ENCODE assay signal across 11 mouse cellular contexts in genomic region chr4:100283171-100283880, GRCm38 (mm10).
"Had no signal": no experiment of that assay in that cellular context is flagged by ENCODE, and none has a peak within 500 bp of the region (broad histone marks: within the 10 kb centered on the region; RNA-seq: fewer than 3 reads in every experiment).

No protein-coding gene starts in this region.

- H3K27ac ChIP-seq: layer of hippocampus, adult 2 months; limb, embryonic 12.5 days; liver, embryonic 13.5 days; midbrain, embryonic 13.5 days had no signal

- H3K9ac ChIP-seq: limb, embryonic 12.5 days; liver, embryonic 13.5 days; liver, postnatal 0 days; midbrain, embryonic 13.5 days had no signal

- H3K36me3 ChIP-seq: limb, embryonic 12.5 days; liver, embryonic 13.5 days; midbrain, embryonic 13.5 days had no signal

- H3K4me3 ChIP-seq: layer of hippocampus, adult 2 months; limb, embryonic 12.5 days; liver, embryonic 13.5 days; midbrain, embryonic 13.5 days had no signal

- H3K27me3 ChIP-seq: limb, embryonic 12.5 days; liver, embryonic 13.5 days; midbrain, embryonic 13.5 days had no signal

- DNase-seq: kidney, adult 8-10 months; kidney, postnatal 4 days; liver; liver, embryonic 13.5 days; liver, postnatal 0 days; right cerebral cortex, postnatal 14 days; thymus, adult 18-20 months; thymus, postnatal 14 days had no signal

- ATAC-seq: liver, postnatal 0 days; midbrain, embryonic 13.5 days had no signal

- H3K4me1 ChIP-seq: limb, embryonic 12.5 days; liver, embryonic 13.5 days; midbrain, embryonic 13.5 days had no signal

- H3K9me3 ChIP-seq: limb, embryonic 12.5 days; liver, embryonic 13.5 days; midbrain, embryonic 13.5 days had no signal

- H3K4me2 ChIP-seq: limb, embryonic 12.5 days; liver, embryonic 13.5 days; midbrain, embryonic 13.5 days had no signal
